8 mouse cellular contexts compared by ENCODE assay signal in the genomic region with DNA sequence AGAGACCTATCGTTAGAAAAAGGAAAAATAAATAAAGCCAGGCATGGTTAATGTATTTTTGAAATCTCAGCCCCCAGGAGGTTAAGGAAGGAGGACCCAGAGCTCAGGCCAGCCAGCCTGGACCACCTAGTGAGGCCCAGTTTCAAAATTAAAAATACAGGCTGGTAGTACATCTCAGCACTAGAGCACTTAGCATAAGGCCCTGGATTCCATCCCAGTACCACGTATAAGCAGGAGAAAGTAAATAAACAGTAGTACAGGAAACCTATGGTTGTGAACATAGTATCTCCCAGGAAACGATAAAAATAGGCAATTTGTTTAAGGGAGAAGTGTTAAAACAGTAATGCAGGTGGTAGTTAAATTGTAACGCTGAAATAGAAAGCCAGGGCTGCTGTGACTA. TPM values are rescaled to one million over a fixed set of nuclear protein-coding genes. Genes with fewer than 3 reads are reported as not detected.
DNase-seq lines count a peak whose midpoint lies in the region; ATAC-seq lines count a peak whose summit lies in the region.

No protein-coding gene starts in this region.

- H3K4me3 ChIP-seq in kidney, embryonic 14.5 days (ENCODE audit: low read length) = peak overlapping the region; percentile 42; the same call in 1 of the 2 replicates
- H3K4me3 ChIP-seq in brown adipose tissue, adult 24 weeks (ENCODE audit: insufficient read depth, low read depth, low read length) = peak overlapping the region; percentile 65
- H3K4me3 ChIP-seq in hindbrain, embryonic 15.5 days = peak overlapping the region; percentile 43
- H3K4me3 ChIP-seq in midbrain, embryonic 15.5 days = peak overlapping the region; percentile 45; the same call in 1 of the 2 replicates

- H3K27ac ChIP-seq in kidney, embryonic 14.5 days (ENCODE audit: low read depth, low read length) = peak overlapping the region; percentile 44
- H3K27ac ChIP-seq in brown adipose tissue, adult 24 weeks (replicated peaks; ENCODE audit: low read depth, low read length) = peak overlapping the region; percentile 86; the same call in 1 of the 2 replicates
- H3K27ac ChIP-seq in hindbrain, embryonic 15.5 days (replicated peaks) = peak overlapping the region; percentile 73
- H3K27ac ChIP-seq in midbrain, embryonic 15.5 days = 0 out of 2 replicates have a peak overlapping the region, but pooled peaks have one; percentile 21

- no peak for DNase-seq in kidney, postnatal 25 days
- no peak for DNase-seq in embryo, embryonic 11 days
- no peak for DNase-seq in ovary, postnatal 14 days (ENCODE audit: low spot score)

- peaks cover 19% of the 10 kb centered on the region for H3K36me3 ChIP-seq in kidney, embryonic 14.5 days (ENCODE audit: control insufficient read depth, insufficient read depth, low read length)
- peaks cover 12% of the 10 kb centered on the region for H3K36me3 ChIP-seq in hindbrain, embryonic 15.5 days
- H3K36me3 ChIP-seq in midbrain, embryonic 15.5 days (replicated peaks) = peaks cover 9% of the 10 kb centered on the region

- H3K9me3 ChIP-seq in kidney, embryonic 14.5 days (ENCODE audit: control insufficient read depth, low read length) = no peaks in the 10 kb centered on the region
- H3K9me3 ChIP-seq in hindbrain, embryonic 15.5 days = no peaks in the 10 kb centered on the region
- H3K9me3 ChIP-seq in midbrain, embryonic 15.5 days = no peaks in the 10 kb centered on the region

- WGBS in kidney, embryonic 14.5 days = 23% methylated on average over 4 of the region's 4 CpGs
- WGBS in hindbrain, embryonic 15.5 days = 46% methylated on average over 4 of the region's 4 CpGs
- WGBS in midbrain, embryonic 15.5 days = 44% methylated on average over 4 of the region's 4 CpGs

- H3K4me2 ChIP-seq in kidney, embryonic 14.5 days (replicated peaks; ENCODE audit: low read depth, low read length) = peak overlapping the region; percentile 59
- peak overlapping the region; percentile 74 for H3K4me2 ChIP-seq in hindbrain, embryonic 15.5 days
- H3K4me2 ChIP-seq in midbrain, embryonic 15.5 days = peak overlapping the region; percentile 77

- H3K9ac ChIP-seq in kidney, embryonic 14.5 days (ENCODE audit: low read depth, low read length) = peak overlapping the region; percentile 66; the same call in 1 of the 2 replicates
- H3K9ac ChIP-seq in hindbrain, embryonic 15.5 days = peak overlapping the region; percentile 66; the same call in 1 of the 2 replicates
- peak overlapping the region; percentile 79; the same call in 1 of the 2 replicates for H3K9ac ChIP-seq in midbrain, embryonic 15.5 days

- H3K4me1 ChIP-seq in kidney, embryonic 14.5 days (ENCODE audit: control insufficient read depth, insufficient read depth, low read length) = peaks cover 35% of the 10 kb centered on the region
- H3K4me1 ChIP-seq in brown adipose tissue, adult 24 weeks (ENCODE audit: control insufficient read depth, insufficient read depth, insufficient read length, low read length) = peaks cover 11% of the 10 kb centered on the region
- H3K4me1 ChIP-seq in hindbrain, embryonic 15.5 days (replicated peaks) = peaks cover 46% of the 10 kb centered on the region
- peaks cover 42% of the 10 kb centered on the region for H3K4me1 ChIP-seq in midbrain, embryonic 15.5 days

- no peaks in the 10 kb centered on the region for H3K27me3 ChIP-seq in kidney, embryonic 14.5 days (ENCODE audit: control insufficient read depth, insufficient read depth, low read length)
- H3K27me3 ChIP-seq in hindbrain, embryonic 15.5 days = no peaks in the 10 kb centered on the region
- H3K27me3 ChIP-seq in midbrain, embryonic 15.5 days (replicated peaks) = no peaks in the 10 kb centered on the region

- ATAC-seq in kidney, embryonic 14.5 days (ENCODE audit: low FRiP score, low TSS enrichment) = no peak
- ATAC-seq in hindbrain, embryonic 15.5 days (ENCODE audit: low FRiP score, low read depth) = no peak
- ATAC-seq in midbrain, embryonic 15.5 days (replicated peaks) = no peak
- no peak for ATAC-seq in megakaryocyte progenitor cell, adult 5-6 weeks (replicated peaks; ENCODE audit: poor library complexity)

RNA-seq across cellular contexts. Expression of a gene that starts 1.7 kb away (rescaled TPM):
- 28.6 and 30.3 TPM in 2 replicates for polyA plus RNA-seq in kidney, embryonic 14.5 days (2014; fragmentation: Nextera tagmentation; extraction: Ambion mirVana)
- polyA plus RNA-seq in brown adipose tissue, adult 24 weeks (2012; ENCODE audit: insufficient read depth, insufficient read length, missing spikeins) = 7.9 and 11.4 TPM in 2 replicates
- polyA plus RNA-seq in hindbrain, embryonic 15.5 days (2015; fragmentation: Nextera tagmentation; extraction: Ambion mirVana) = 31.6 and 35.2 TPM in 2 replicates
- 33.4 and 40.2 TPM in 2 replicates for polyA plus RNA-seq in midbrain, embryonic 15.5 days (2015; fragmentation: Nextera tagmentation; extraction: Ambion mirVana)
- total RNA-seq in megakaryocyte progenitor cell, adult 5-6 weeks (2015) = 16.4 and 16.8 TPM in 2 replicates
- 12.5 and 13.1 TPM in 2 replicates for total RNA-seq in megakaryocyte progenitor cell, adult 5-6 weeks (2017)

RNA-seq across cellular contexts. Expression of a gene that starts 11.1 kb away (rescaled TPM):
- polyA plus RNA-seq in kidney, embryonic 14.5 days (2014; fragmentation: Nextera tagmentation; extraction: Ambion mirVana) = 3.9 and 4.9 TPM in 2 replicates
- polyA plus RNA-seq in brown adipose tissue, adult 24 weeks (2012; ENCODE audit: insufficient read depth, insufficient read length, missing spikeins) = 2.7 and 6.0 TPM in 2 replicates
- polyA plus RNA-seq in hindbrain, embryonic 15.5 days (2015; fragmentation: Nextera tagmentation; extraction: Ambion mirVana) = 6.9 and 7.2 TPM in 2 replicates
- 5.8 and 6.2 TPM in 2 replicates for polyA plus RNA-seq in midbrain, embryonic 15.5 days (2015; fragmentation: Nextera tagmentation; extraction: Ambion mirVana)
- 0.17 TPM in 1 of 2 replicates, not detected in the other for total RNA-seq in megakaryocyte progenitor cell, adult 5-6 weeks (2015)
- total RNA-seq in megakaryocyte progenitor cell, adult 5-6 weeks (2017) = not detected in 2 replicates

RNA-seq across cellular contexts. Expression of a gene that starts 14.9 kb away (rescaled TPM):
- not detected in 2 replicates for polyA plus RNA-seq in kidney, embryonic 14.5 days (2014; fragmentation: Nextera tagmentation; extraction: Ambion mirVana)
- not detected in 2 replicates for polyA plus RNA-seq in brown adipose tissue, adult 24 weeks (2012; ENCODE audit: insufficient read depth, insufficient read length, missing spikeins)
- polyA plus RNA-seq in hindbrain, embryonic 15.5 days (2015; fragmentation: Nextera tagmentation; extraction: Ambion mirVana) = 0.53 and 0.83 TPM in 2 replicates
- polyA plus RNA-seq in midbrain, embryonic 15.5 days (2015; fragmentation: Nextera tagmentation; extraction: Ambion mirVana) = 0.80 and 1.0 TPM in 2 replicates
- total RNA-seq in megakaryocyte progenitor cell, adult 5-6 weeks (2015) = not detected in 2 replicates
- not detected in 2 replicates for total RNA-seq in megakaryocyte progenitor cell, adult 5-6 weeks (2017)

RNA-seq across cellular contexts. Expression of a gene that starts 21.2 kb away (rescaled TPM):
- polyA plus RNA-seq in kidney, embryonic 14.5 days (2014; fragmentation: Nextera tagmentation; extraction: Ambion mirVana) = not detected in 2 replicates
- polyA plus RNA-seq in brown adipose tissue, adult 24 weeks (2012; ENCODE audit: insufficient read depth, insufficient read length, missing spikeins) = not detected in 2 replicates
- 0.08 TPM in 1 of 2 replicates, not detected in the other for polyA plus RNA-seq in hindbrain, embryonic 15.5 days (2015; fragmentation: Nextera tagmentation; extraction: Ambion mirVana)
- polyA plus RNA-seq in midbrain, embryonic 15.5 days (2015; fragmentation: Nextera tagmentation; extraction: Ambion mirVana) = not detected in 2 replicates
- total RNA-seq in megakaryocyte progenitor cell, adult 5-6 weeks (2015) = not detected in 2 replicates
- not detected in 2 replicates for total RNA-seq in megakaryocyte progenitor cell, adult 5-6 weeks (2017)

RNA-seq across cellular contexts. Expression of a gene that starts 22.1 kb away (rescaled TPM):
- polyA plus RNA-seq in kidney, embryonic 14.5 days (2014; fragmentation: Nextera tagmentation; extraction: Ambion mirVana) = 26.7 and 39.4 TPM in 2 replicates
- polyA plus RNA-seq in brown adipose tissue, adult 24 weeks (2012; ENCODE audit: insufficient read depth, insufficient read length, missing spikeins) = 28.1 and 42.9 TPM in 2 replicates
- 27.5 and 30.1 TPM in 2 replicates for polyA plus RNA-seq in hindbrain, embryonic 15.5 days (2015; fragmentation: Nextera tagmentation; extraction: Ambion mirVana)
- polyA plus RNA-seq in midbrain, embryonic 15.5 days (2015; fragmentation: Nextera tagmentation; extraction: Ambion mirVana) = 30.6 and 32.7 TPM in 2 replicates
- total RNA-seq in megakaryocyte progenitor cell, adult 5-6 weeks (2015) = 58.1 and 74.7 TPM in 2 replicates
- 44.9 and 48.6 TPM in 2 replicates for total RNA-seq in megakaryocyte progenitor cell, adult 5-6 weeks (2017)

Comparison
In these comparisons a context has a peak if more than half of its experiments do, and no peak if none do; other contexts are left out.
1. H3K27ac ChIP-seq: peak in every context shown above with its lines; median percentile 86 in brown adipose tissue, adult 24 weeks; 73 in hindbrain, embryonic 15.5 days; 44 in kidney, embryonic 14.5 days; 21 in midbrain, embryonic 15.5 days.